Mouse (Mus musculus): ENCODE data around the gene Amdhd2.

- no peak for TF ChIP-seq CTCF (IDR thresholded peaks at IDR 0.05; ENCODE audit: low read depth, low read length)
- TF ChIP-seq POLR2A (IDR thresholded peaks at IDR 0.05; ENCODE audit: insufficient read depth, low read length): no peak
- no peak for TF ChIP-seq EP300 (IDR thresholded peaks at IDR 0.05; ENCODE audit: insufficient read depth, low read depth, low read length)
These were observed 33.7 kb upstream of the Amdhd2 start for GRCm38 (mm10) chr17:24197032-24197824.

All from ES-Bruce4 (cell line).